Mouse (Mus musculus): Measurements from ENCODE around the gene Pik3cd. TPM values are rescaled to one million over a fixed set of nuclear protein-coding genes. Genes with fewer than 3 reads are reported as not detected.

Gene Pik3cd
- polyA plus RNA-seq, 1 experiment from 2014 or later: 17.1 TPM

DNA sequence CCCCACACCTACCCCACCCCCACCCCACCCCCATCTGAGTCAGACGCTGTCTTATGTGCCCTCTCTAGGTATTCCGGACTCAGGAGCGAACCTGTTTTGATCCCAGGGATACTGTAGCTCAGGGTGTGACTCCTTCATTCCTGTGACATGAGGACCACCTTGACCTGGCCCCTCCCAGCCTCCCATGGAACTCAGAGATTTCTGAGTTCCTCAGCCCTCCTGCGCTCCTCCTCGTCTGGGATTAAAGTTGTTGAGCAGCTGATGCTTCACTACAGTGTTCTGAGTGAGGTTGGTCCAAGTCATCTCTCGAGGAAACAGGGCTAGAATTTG, 94.1 kb downstream of the Pik3cd start:
- Histone ChIP-seq H3K27me3 (no peaks in the 10 kb centered on the region), H3K27ac (no peak overlapping the region), H3K9ac (no peak overlapping the region), H3K4me1 (replicated peaks) (peaks cover 46% of the 10 kb centered on the region), H3K9me3 (no peaks in the 10 kb centered on the region), H3K4me3 (no peak overlapping the region), H3K36me3 (no peaks in the 10 kb centered on the region), H3K4me2 (no peak overlapping the region)
- ATAC-seq (ENCODE audit: low FRiP score): no peak
- WGBS: 97% methylated on average over 6 of the region's 6 CpGs

DNA sequence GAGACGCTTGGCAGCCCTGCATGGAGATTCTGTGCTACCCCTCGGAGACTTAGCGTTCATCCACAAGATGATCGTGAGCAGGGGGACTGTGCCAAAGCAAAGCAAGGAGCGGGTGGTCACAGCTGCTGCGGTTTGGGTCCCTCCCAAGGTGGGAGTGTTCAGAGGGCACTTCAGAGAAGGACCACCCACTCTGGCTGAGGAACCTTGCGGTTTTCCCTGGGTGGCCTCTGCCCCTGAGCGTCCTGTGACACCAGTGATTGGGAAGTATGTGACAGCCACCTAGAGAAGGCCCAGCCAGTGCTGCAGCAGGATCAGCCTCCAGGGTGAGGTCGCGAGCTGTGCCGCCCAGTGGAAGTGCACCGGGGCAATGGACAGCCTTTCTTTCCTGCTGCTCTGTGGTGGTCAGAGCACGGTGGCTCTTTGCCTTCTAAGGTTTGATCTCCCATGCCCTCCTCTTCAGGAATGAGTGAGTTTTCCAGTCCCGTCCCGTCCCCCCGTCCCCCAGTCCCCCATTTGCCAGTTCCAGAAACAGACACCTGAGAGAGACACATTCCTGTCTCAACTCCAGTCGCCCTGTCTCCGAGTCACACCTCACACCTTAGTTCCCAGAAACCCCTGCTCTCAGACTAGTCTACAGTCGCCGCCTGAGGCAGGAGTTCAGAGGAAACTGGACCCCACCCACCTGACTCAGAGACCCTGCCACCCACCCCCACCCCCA, 94.6 kb downstream of the Pik3cd start:
- Histone ChIP-seq H3K4me1 (replicated peaks) (peaks cover 44% of the 10 kb centered on the region), H3K4me3 (no peak overlapping the region), H3K27ac (peak overlapping the region; percentile 40; the same call in 1 of the 2 replicates), H3K27me3 (no peaks in the 10 kb centered on the region), H3K36me3 (no peaks in the 10 kb centered on the region), H3K9me3 (no peaks in the 10 kb centered on the region), H3K4me2 (no peak overlapping the region), H3K9ac (peak overlapping the region; percentile 35; the same call in 1 of the 2 replicates)
- ATAC-seq (ENCODE audit: low FRiP score): no peak
- WGBS: 66% methylated on average over 20 of the region's 20 CpGs

DNA sequence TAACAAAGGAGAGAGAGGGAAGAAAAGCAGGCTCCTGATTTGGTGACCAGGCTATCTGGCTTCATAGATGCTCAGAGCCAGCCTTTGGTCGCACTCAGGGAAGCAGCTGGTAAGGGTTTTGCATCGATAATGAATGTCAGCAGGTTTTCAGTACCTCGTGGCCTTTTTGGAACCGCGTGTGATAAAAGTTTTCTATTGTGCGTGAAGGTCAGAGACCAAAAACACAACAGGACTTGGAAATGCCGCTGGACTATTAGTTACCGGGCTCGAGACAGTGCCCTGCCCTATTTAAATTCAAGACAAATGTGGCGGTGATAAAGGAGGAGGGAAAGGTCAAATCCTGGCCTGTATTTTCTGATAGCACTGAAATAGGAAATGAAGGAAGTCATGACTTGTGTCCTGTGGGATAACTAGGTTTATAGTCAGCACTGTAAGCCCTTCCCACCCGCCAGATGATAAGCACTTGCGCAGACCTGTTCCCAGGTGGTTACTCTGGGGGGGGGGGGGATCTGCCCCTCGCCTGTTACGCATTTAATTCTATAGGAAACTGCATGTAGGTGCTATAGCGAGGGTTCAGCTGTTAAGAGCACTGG, 95.5 kb downstream of the Pik3cd start:
- Histone ChIP-seq H3K9ac (peak overlapping the region; percentile 35; the same call in 1 of the 2 replicates), H3K4me1 (replicated peaks) (peaks cover 49% of the 10 kb centered on the region), H3K27ac (peak overlapping the region; percentile 40; the same call in 1 of the 2 replicates), H3K27me3 (no peaks in the 10 kb centered on the region), H3K4me3 (no peak overlapping the region), H3K36me3 (no peaks in the 10 kb centered on the region), H3K9me3 (no peaks in the 10 kb centered on the region), H3K4me2 (no peak overlapping the region)
- 30% methylated on average over 15 of the region's 15 CpGs for WGBS
- no peak for ATAC-seq (ENCODE audit: low FRiP score)

DNA sequence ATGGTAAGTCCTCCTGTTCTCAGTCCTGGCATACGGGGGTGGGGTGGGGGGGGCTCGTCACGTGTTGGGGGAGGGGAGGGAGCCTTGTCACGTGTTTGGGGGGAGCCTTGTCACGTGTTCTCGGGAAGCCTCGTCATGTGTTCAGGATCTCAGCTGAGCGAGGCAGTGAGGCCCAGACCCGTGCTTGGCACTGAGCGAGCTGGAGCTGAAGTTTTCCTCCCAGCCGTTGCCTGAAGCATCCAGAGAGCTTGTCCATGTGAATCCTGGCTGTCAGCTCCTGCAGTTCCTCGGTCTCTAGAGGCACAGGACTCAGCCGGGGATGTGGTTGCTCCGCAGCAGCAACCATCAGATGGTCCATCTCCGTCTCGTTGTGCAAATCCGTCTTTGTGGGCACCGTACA, 96.3 kb downstream of the Pik3cd start:
- Histone ChIP-seq H3K36me3 (no peaks in the 10 kb centered on the region), H3K9ac (no peak overlapping the region; the same call in 1 of the 2 replicates), H3K27ac (peak overlapping the region; percentile 73), H3K27me3 (no peaks in the 10 kb centered on the region), H3K4me3 (no peak overlapping the region), H3K4me1 (replicated peaks) (peaks cover 57% of the 10 kb centered on the region), H3K4me2 (no peak overlapping the region), H3K9me3 (no peaks in the 10 kb centered on the region)
- 54% methylated on average over 18 of the region's 18 CpGs for WGBS
- peak; percentile 44; the same call in 1 of the 2 replicates for ATAC-seq (ENCODE audit: low FRiP score)

DNA sequence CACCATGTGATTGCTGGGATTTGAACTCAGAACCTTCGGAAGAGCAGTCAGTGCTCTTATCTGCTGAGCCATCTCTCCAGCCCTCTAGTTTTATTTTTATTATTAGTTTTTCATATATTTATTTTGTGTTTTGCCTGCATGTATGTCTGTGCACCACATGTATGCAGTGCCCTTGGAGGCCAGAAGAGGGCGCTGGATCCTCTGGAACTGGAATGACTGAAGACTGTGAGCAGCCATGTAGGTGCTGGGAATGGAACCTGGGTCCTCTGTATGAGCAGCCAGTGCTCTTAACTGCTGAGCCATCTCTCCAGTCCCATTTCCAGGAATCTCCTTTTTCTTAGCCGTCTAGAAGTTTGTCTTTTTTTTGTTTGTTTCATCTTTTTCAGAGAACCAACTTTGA, 97.9 kb downstream of the Pik3cd start:
- Histone ChIP-seq H3K4me2 (no peak overlapping the region), H3K9me3 (no peaks in the 10 kb centered on the region), H3K4me1 (replicated peaks) (peaks cover 70% of the 10 kb centered on the region), H3K36me3 (no peaks in the 10 kb centered on the region), H3K27me3 (no peaks in the 10 kb centered on the region), H3K9ac (no peak overlapping the region), H3K27ac (no peak overlapping the region), H3K4me3 (no peak overlapping the region)
- no peak for ATAC-seq (ENCODE audit: low FRiP score)
- 77% methylated on average over 3 of the region's 3 CpGs for WGBS

DNA sequence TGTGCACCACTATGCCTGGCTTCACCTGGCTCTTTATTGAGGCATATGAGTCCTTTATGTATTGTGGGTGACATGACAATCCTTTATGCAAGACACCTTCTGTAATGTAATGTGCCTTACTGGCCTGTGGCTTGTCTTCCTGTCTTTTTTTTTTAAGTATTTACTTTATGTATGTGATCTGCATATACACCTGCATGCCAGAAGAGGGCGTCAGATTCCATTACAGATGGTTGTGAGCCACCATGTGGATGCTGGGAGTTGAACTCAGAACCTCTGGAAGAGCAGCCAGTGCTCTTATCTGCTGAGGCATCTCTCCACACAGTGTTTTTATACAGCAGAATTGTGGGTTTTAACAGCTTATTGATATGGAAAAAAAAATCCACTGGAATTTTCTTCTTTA, 98.5 kb downstream of the Pik3cd start:
- peaks cover 64% of the 10 kb centered on the region for H3K4me1 ChIP-seq (replicated peaks)
- no peak for ATAC-seq (ENCODE audit: low FRiP score)
- 63% methylated on average over 1 of the region's 1 CpGs for WGBS
- no peak overlapping the region for H3K9ac ChIP-seq
- H3K27ac ChIP-seq: no peak overlapping the region
- H3K4me3 ChIP-seq: no peak overlapping the region
- H3K4me2 ChIP-seq: no peak overlapping the region
- no peaks in the 10 kb centered on the region for H3K9me3 ChIP-seq
- no peaks in the 10 kb centered on the region for H3K36me3 ChIP-seq
- no peaks in the 10 kb centered on the region for H3K27me3 ChIP-seq

DNA sequence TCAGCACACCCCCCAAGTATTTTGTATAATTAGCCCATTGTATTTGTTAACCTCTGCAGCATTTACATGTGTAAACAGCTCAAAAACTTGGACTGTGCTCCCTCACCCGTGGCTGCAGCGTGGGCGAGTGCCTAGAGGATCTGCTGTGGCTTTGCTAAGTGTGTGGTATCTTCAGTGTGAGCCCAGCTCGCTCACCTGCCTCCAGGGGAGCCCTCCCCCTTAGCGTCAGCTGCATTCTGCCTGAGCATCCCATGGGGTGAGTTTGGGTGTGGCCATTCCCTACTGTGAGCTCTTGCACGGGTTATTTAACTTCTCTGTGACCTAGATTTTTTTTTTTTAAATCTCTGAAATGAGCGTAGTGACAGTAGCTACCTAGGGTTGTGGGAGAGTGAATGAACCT, 100.1 kb downstream of the Pik3cd start:
- WGBS: 42% methylated on average over 7 of the region's 7 CpGs
- Histone ChIP-seq H3K9ac (no peak overlapping the region), H3K4me3 (no peak overlapping the region), H3K27me3 (no peaks in the 10 kb centered on the region), H3K4me2 (no peak overlapping the region), H3K9me3 (no peaks in the 10 kb centered on the region), H3K36me3 (no peaks in the 10 kb centered on the region), H3K27ac (no peak overlapping the region; the same call in 1 of the 2 replicates), H3K4me1 (replicated peaks) (peaks cover 51% of the 10 kb centered on the region)
- no peak for ATAC-seq (ENCODE audit: low FRiP score)

DNA sequence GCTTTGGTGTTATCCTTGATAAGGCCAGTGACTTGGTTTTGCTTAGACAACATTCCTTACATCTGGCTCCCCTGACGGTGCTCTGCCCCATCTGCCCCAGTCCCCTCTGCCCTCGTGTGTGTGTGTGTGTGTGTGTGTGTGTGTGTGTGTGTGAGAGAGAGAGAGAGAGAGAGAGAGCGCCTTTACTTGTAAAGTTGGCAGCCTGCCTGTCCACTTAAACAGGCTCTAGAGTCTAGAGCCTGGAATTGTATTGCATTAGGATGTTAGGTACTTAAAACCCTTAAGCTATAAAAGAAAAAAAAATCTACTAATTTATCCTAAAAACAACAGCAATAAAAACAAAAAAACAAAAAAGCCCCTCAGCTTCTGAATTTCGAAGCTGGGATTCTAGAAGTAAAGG, 100.9 kb downstream of the Pik3cd start:
- WGBS: 39% methylated on average over 4 of the region's 4 CpGs
- Histone ChIP-seq H3K4me3 (no peak overlapping the region), H3K9me3 (no peaks in the 10 kb centered on the region), H3K9ac (no peak overlapping the region), H3K27me3 (no peaks in the 10 kb centered on the region), H3K4me1 (replicated peaks) (peaks cover 44% of the 10 kb centered on the region), H3K4me2 (no peak overlapping the region), H3K27ac (peak overlapping the region; percentile 58; the same call in 1 of the 2 replicates), H3K36me3 (no peaks in the 10 kb centered on the region)
- ATAC-seq (ENCODE audit: low FRiP score): no peak

DNA sequence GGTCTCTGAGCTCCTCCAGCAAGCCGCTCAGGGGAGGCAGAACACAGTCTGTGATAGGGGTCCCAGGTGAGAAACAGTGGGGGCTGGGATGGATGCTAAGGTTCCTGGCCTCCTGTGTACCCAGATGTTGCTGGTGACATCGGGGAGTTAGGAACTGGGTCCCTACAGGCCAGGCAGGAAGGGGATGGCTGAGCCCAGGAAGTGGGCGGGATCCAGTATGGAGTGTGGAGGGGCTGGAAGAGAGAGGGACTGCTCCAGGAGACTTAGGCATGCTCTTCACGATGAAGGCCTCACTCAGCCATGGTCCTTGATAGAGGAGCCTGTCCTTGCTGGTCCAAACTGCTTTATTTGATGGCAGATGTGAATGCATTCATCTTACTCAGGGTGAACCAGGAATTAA, 102.2 kb downstream of the Pik3cd start:
- ATAC-seq (ENCODE audit: low FRiP score): no peak; the same call in 1 of the 2 replicates
- 90% methylated on average over 4 of the region's 4 CpGs for WGBS
- no peaks in the 10 kb centered on the region for H3K36me3 ChIP-seq
- no peaks in the 10 kb centered on the region for H3K9me3 ChIP-seq
- no peak overlapping the region for H3K4me3 ChIP-seq
- no peaks in the 10 kb centered on the region for H3K27me3 ChIP-seq
- no peak overlapping the region for H3K4me2 ChIP-seq
- peaks cover 38% of the 10 kb centered on the region for H3K4me1 ChIP-seq (replicated peaks)
- H3K9ac ChIP-seq: no peak overlapping the region
- peak overlapping the region; percentile 23; the same call in 1 of the 2 replicates for H3K27ac ChIP-seq

DNA sequence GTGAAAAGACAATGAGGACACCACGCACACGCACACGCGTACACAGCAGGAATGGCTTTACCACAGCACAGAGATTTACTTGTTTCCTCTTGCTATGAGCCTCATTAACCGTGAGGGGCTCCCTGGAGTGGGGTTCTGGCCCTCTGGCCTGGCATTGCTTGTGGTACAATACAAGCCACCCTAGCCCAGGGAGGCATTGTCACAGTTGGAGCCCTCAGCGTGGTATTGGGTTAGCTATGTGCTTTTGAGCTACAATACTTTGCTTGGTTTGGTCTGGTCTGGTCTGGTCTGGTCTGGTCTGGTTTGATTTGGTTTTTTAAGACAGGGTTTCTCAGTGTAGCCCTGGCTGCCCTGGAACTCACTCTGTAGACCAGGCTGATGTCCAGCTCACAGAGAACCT, 102.8 kb downstream of the Pik3cd start:
- Histone ChIP-seq H3K27me3 (no peaks in the 10 kb centered on the region), H3K4me3 (no peak overlapping the region), H3K4me2 (no peak overlapping the region), H3K27ac (no peak overlapping the region; the same call in 1 of the 2 replicates), H3K9ac (no peak overlapping the region), H3K36me3 (no peaks in the 10 kb centered on the region), H3K4me1 (replicated peaks) (peaks cover 42% of the 10 kb centered on the region), H3K9me3 (no peaks in the 10 kb centered on the region)
- 84% methylated on average over 6 of the region's 6 CpGs for WGBS
- ATAC-seq (ENCODE audit: low FRiP score): no peak
